Mouse (Mus musculus) G1E (cell line): ENCODE results near the gene Dis3. TPM values are rescaled to one million over a fixed set of nuclear protein-coding genes. Genes with fewer than 3 reads are reported as not detected.
A peak's percentile ranks its signal among the peaks of the same experiment; 100 is the strongest.

Experiments
- ATAC-seq: 2 replicates; pipeline ENCODE4 v1.8.0; 2016; ENCODE audit warnings: mild to moderate bottlenecking; ENCODE audit not compliant: insufficient number of reproducible peaks, poor library complexity, low FRiP score, severe bottlenecking; ENCODE audit errors: extremely low read depth
- DNase-seq: peaks from one replicate; pipeline ENCODE4 v3.0.0; 2012; ENCODE audit warnings: low spot score
- H3K27me3 ChIP-seq: 2 replicates; pipeline ENCODE4 v1.6.1; 2012; ENCODE audit warnings: mild to moderate bottlenecking, low read length, inconsistent platforms; ENCODE audit not compliant: insufficient read depth
- H3K36me3 ChIP-seq: replicated peaks from 2 replicates; pipeline ENCODE3; 2012; ENCODE audit warnings: mild to moderate bottlenecking, inconsistent platforms
- H3K4me1 ChIP-seq: 2 replicates; pipeline ENCODE4 v1.6.1; 2012; ENCODE audit warnings: low read depth, low read length, inconsistent platforms, mixed read lengths; ENCODE audit not compliant: insufficient read depth
- H3K4me3 ChIP-seq: 2 replicates; pipeline ENCODE4 v1.5.1; 2012; ENCODE audit warnings: low read depth, mild to moderate bottlenecking, inconsistent platforms, low read length, moderate library complexity, mixed read lengths
- H3K9me3 ChIP-seq: replicated peaks from 2 replicates; pipeline ENCODE4 v1.6.1; 2012; ENCODE audit warnings: inconsistent platforms
- CTCF ChIP-seq: IDR thresholded peaks from 2 replicates; pipeline ENCODE4 v1.5.1; 2012; ENCODE audit warnings: low read depth, low read length, inconsistent platforms, mixed read lengths
- GATA1 ChIP-seq: IDR thresholded peaks from 2 replicates; pipeline ENCODE4 v1.6.1; 2012; ENCODE audit warnings: borderline replicate concordance, low read length, inconsistent platforms, mixed read lengths
- GATA2 ChIP-seq: IDR thresholded peaks from 2 replicates; pipeline ENCODE4 v1.6.1; 2012; ENCODE audit warnings: low read depth, low read length, inconsistent platforms, borderline replicate concordance
- POLR2AphosphoS5 ChIP-seq: IDR thresholded peaks from 2 replicates; pipeline ENCODE4 v1.6.1; 2012; ENCODE audit warnings: low read depth, low read length, inconsistent platforms; ENCODE audit not compliant: insufficient replicate concordance
- TAL1 ChIP-seq: conservative IDR thresholded peaks from 2 replicates; pipeline ENCODE4 v1.6.1; 2012; ENCODE audit warnings: low read depth, low read length, inconsistent platforms, mixed read lengths
- polyA plus RNA-seq: library from polyadenylated mRNA; stranded (reverse); fragments of >175 nt; gene quantifications from 2 replicates; pipeline ENCODE4 v1.2.3, GENCODE M21; 2012
- total RNA-seq, 2 experiments: library from RNA; stranded (forward) in 1 of 2; stranded (reverse) in 1 of 2; fragments of 200-1000 nt in 1 of 2; fragments of >200 nt in 1 of 2; fragmentation: Nextera tagmentation in 1 of 2; gene quantifications; 2 replicates each; pipeline ENCODE4 v1.2.3; 2014 to 2017

Dis3 gene
- total and polyA plus RNA-seq, 3 experiments, result 26.4 to 105 (median 80.3) TPM

DNA sequence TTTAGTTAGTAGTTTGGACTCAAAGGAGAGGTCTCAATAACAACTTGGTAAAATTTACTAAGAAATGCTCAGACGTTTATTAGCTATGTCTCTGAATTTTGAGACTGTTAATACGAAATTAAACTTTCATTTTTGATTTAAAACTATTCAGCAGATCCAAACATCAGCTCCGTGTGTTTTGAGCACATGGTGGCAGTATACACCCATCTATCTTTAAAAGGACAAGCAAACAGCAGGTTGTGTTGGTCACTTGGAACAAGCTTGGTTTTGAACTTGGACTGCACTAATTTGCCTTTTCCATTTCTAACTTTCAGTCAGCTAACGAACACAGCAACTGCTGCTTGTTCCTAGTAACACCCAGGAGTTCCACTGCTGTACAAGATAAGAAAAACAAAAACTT is 18.0 kb upstream of the Dis3 start:
- DNase-seq (no peak), ATAC-seq (no peak; the same call in 1 of the 2 replicates)
- TF ChIP-seq GATA2 (no peak), CTCF (no peak), TAL1 (no peak), GATA1 (no peak), POLR2AphosphoS5 (no peak)
- H3K9me3 ChIP-seq, result no peaks in the 10 kb centered on the region
- H3K27me3 ChIP-seq, result no peaks in the 10 kb centered on the region
- H3K4me1 ChIP-seq, result peaks cover 14% of the 10 kb centered on the region
- H3K4me3 ChIP-seq, result no peak overlapping the region
- peaks cover 71% of the 10 kb centered on the region for H3K36me3 ChIP-seq

DNA sequence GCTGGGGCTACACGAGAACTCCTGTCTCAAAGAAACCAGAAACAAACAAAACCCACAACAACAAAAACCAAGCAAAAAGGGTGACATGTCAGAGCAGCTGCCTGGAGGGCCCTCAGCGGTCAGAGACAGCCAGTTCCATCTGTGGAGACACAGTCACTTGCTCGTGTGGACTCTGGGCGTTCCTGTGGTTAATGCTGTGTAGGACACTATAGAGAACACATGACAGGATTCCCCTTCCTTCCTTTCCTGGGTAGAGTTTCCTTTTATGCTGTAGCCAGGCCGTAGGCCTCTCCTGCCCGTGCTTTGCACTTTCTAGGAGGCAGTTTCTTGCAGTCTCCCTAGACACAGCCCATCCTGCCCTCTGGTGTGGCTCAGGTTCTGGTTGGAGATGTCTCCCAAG is 9.2 kb upstream of the Dis3 start:
- no peak for DNase-seq
- no peak for TF ChIP-seq GATA1
- no peak for TF ChIP-seq CTCF
- no peak for TF ChIP-seq POLR2AphosphoS5
- TF ChIP-seq TAL1, result no peak
- no peak for TF ChIP-seq GATA2
- no peak for ATAC-seq
- Histone ChIP-seq H3K27me3 (no peaks in the 10 kb centered on the region), H3K36me3 (peaks cover 90% of the 10 kb centered on the region), H3K4me3 (no peak overlapping the region), H3K9me3 (no peaks in the 10 kb centered on the region), H3K4me1 (peaks cover 5% of the 10 kb centered on the region; the same call in 1 of the 2 replicates)

GRCm38 (mm10) chr14:99107631-99108187 is 8.1 kb upstream of the Dis3 start:
- Histone ChIP-seq H3K4me1 (peaks cover 9% of the 10 kb centered on the region; the same call in 1 of the 2 replicates), H3K9me3 (no peaks in the 10 kb centered on the region), H3K27me3 (no peaks in the 10 kb centered on the region), H3K4me3 (no peak overlapping the region), H3K36me3 (peaks cover 90% of the 10 kb centered on the region)
- ATAC-seq, result no peak
- DNase-seq, result no peak
- no peak for TF ChIP-seq CTCF
- no peak for TF ChIP-seq POLR2AphosphoS5
- no peak for TF ChIP-seq GATA2

DNA sequence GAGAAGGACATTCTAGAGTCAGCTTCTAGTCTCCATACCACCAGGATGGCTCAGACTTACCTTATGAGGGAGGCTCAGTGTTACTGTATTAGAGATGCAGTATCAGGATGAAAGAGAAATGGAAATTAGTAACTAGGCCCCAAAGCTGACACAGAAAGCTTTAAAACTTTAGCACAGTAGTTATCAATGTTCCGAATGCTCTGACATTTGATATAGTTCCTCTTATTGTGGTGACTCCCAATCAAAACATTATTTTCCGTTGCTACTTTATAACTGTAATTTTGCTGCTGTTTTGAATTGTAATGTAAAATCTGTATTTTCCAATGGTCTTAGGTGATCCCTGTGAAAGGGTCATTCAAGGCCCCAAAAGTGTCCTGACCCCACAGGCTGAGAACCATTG is 7.1 kb upstream of the Dis3 start:
- TF ChIP-seq TAL1 (no peak), CTCF (no peak), GATA1 (no peak), POLR2AphosphoS5 (no peak), GATA2 (no peak)
- no peaks in the 10 kb centered on the region for H3K27me3 ChIP-seq
- no peaks in the 10 kb centered on the region for H3K9me3 ChIP-seq
- no peak overlapping the region for H3K4me3 ChIP-seq
- DNase-seq, result no peak
- no peak for ATAC-seq
- H3K36me3 ChIP-seq, result peaks cover 90% of the 10 kb centered on the region
- peaks cover 14% of the 10 kb centered on the region for H3K4me1 ChIP-seq

GRCm38 (mm10) chr14:99104542-99105123 is 5.1 kb upstream of the Dis3 start:
- no peak for DNase-seq
- ATAC-seq, result no peak
- Histone ChIP-seq H3K4me3 (no peak overlapping the region), H3K4me1 (peaks cover 22% of the 10 kb centered on the region), H3K27me3 (no peaks in the 10 kb centered on the region), H3K36me3 (peaks cover 76% of the 10 kb centered on the region), H3K9me3 (no peaks in the 10 kb centered on the region)
- no peak for TF ChIP-seq GATA1
- TF ChIP-seq CTCF, result no peak

- no peaks in the 10 kb centered on the region for H3K9me3 ChIP-seq
- peaks cover 71% of the 10 kb centered on the region for H3K36me3 ChIP-seq
- peaks cover 31% of the 10 kb centered on the region for H3K4me1 ChIP-seq
- TF ChIP-seq GATA2, result no peak
- no peak overlapping the region for H3K4me3 ChIP-seq
- DNase-seq (no peak), ATAC-seq (no peak)
- no peaks in the 10 kb centered on the region for H3K27me3 ChIP-seq
Observed at GRCm38 (mm10) chr14:99103050-99103449, 3.5 kb upstream of the Dis3 start.

GRCm38 (mm10) chr14:99099967-99100587 is 507 bp upstream of the Dis3 start:
- Histone ChIP-seq H3K36me3 (peaks cover 73% of the 10 kb centered on the region), H3K27me3 (no peaks in the 10 kb centered on the region), H3K9me3 (no peaks in the 10 kb centered on the region), H3K4me3 (peak overlapping the region; percentile 96), H3K4me1 (peaks cover 50% of the 10 kb centered on the region)
- peak; percentile 13 for DNase-seq
- 0 out of 2 replicates have a peak, but pooled peaks have one; percentile 31 for ATAC-seq
- TF ChIP-seq GATA1 (no peak), POLR2AphosphoS5 (no peak)
